Mouse (Mus musculus) stomach, embryonic 16.5 days (tissue): ENCODE results near the gene Cd300ld4. TPM values are rescaled to one million over a fixed set of nuclear protein-coding genes. Genes with fewer than 3 reads are reported as not detected.
"Not testable (repeated sequence)": the region's sequence is repeated elsewhere in the genome, so short reads cannot be mapped to it uniquely, and the experiment has no call there.

Source experiments
- ATAC-seq: fragments of 200-750 bp; cut with Nextera tagmentation; 2 replicates; pipeline ENCODE4 v1.8.0; 2017; ENCODE audit warnings: moderate number of reproducible peaks, moderate TSS enrichment; ENCODE audit not compliant: insufficient read depth, low FRiP score
- H3K27ac ChIP-seq: fragments of 300-500 bp; sonication (generic); 2 replicates; pipeline ENCODE4 v1.5.1; 2014; ENCODE audit warnings: low read length
- H3K27me3 ChIP-seq: fragments of 300-500 bp; sonication (generic); 2 replicates; pipeline ENCODE4 v1.6.1; 2014; ENCODE audit warnings: low read length, control low read depth, mixed read lengths; ENCODE audit not compliant: control insufficient read depth, insufficient read depth
- H3K36me3 ChIP-seq: fragments of 300-500 bp; sonication (generic); 2 replicates; pipeline ENCODE4 v1.6.1; 2014; ENCODE audit warnings: low read length; ENCODE audit not compliant: control insufficient read depth, insufficient read depth
- H3K4me1 ChIP-seq: fragments of 300-500 bp; sonication (generic); 2 replicates; pipeline ENCODE4 v1.6.1; 2014; ENCODE audit warnings: low read length, control low read depth, mixed read lengths; ENCODE audit not compliant: control insufficient read depth, insufficient read depth
- H3K4me2 ChIP-seq: fragments of 300-500 bp; sonication (generic); 2 replicates; pipeline ENCODE4 v1.6.1; 2014; ENCODE audit warnings: low read depth, low read length, mixed read lengths
- H3K4me3 ChIP-seq: fragments of 300-500 bp; sonication (generic); replicated peaks from 2 replicates; pipeline ENCODE4 v1.5.1; 2014; ENCODE audit warnings: mild to moderate bottlenecking, low read length
- H3K9ac ChIP-seq: fragments of 300-500 bp; sonication (generic); 2 replicates; pipeline ENCODE4 v1.6.1; 2014; ENCODE audit warnings: low read length
- H3K9me3 ChIP-seq: fragments of 300-500 bp; sonication (generic); replicated peaks from 2 replicates; pipeline ENCODE4 v1.6.1; 2016; ENCODE audit warnings: low read length, control low read depth; ENCODE audit not compliant: control insufficient read depth
- WGBS: fragments of 180-500 bp; shearing (Covaris S2); extraction: QIAGEN DNeasy Blood & Tissue Kit; methylation state at CpG from one replicate; pipeline ENCODE4 v1.1.7; 2014; 5-methylcytosine and 5-hydroxymethylcytosine counted together
- polyA plus RNA-seq: library from polyadenylated mRNA; unstranded; fragments of >200 nt; fragmentation: Nextera tagmentation; extraction: Ambion mirVana; gene quantifications from 2 replicates; pipeline ENCODE4 v1.2.1, GENCODE M21; 2015

Cd300ld4 gene
- polyA plus RNA-seq, 1 experiment from 2014 or later: not detected

DNA sequence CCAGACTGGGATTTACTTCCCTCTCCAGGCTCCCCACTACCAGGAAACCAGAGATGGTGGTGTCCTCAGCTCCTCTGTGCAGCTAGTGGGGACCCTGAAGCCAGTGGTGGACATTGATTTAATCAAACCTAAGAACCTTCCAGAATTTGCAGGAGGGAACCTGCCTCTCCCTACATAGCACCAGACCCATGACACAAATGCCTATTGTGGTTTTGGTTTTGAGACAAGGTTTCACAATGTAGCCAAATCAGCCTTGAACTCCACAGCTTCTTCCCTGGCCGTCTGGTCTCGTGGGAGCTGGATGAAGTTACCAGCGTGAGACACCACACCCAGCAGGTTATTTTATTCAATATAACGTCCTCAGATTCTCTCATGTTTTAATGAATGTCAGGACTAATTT lies 31.9 kb upstream of the Cd300ld4 start:
- H3K27me3 ChIP-seq: no peaks in the 10 kb centered on the region
- no peak overlapping the region for H3K9ac ChIP-seq
- no peak for ATAC-seq
- 76% methylated on average over 4 of the region's 4 CpGs for WGBS
- no peak overlapping the region for H3K4me3 ChIP-seq
- no peaks in the 10 kb centered on the region for H3K9me3 ChIP-seq
- no peaks in the 10 kb centered on the region for H3K36me3 ChIP-seq
- H3K4me1 ChIP-seq: no peaks in the 10 kb centered on the region
- H3K27ac ChIP-seq: no peak overlapping the region
- H3K4me2 ChIP-seq: no peak overlapping the region

- Histone ChIP-seq H3K27me3 (no peaks in the 10 kb centered on the region), H3K27ac (no peak overlapping the region), H3K9ac (no peak overlapping the region), H3K36me3 (no peaks in the 10 kb centered on the region), H3K4me1 (no peaks in the 10 kb centered on the region), H3K4me3 (no peak overlapping the region), H3K9me3 (no peaks in the 10 kb centered on the region), H3K4me2 (no peak overlapping the region)
- ATAC-seq: no peak
These were observed 27.7 kb upstream of the Cd300ld4 start for GRCm38 (mm10) chr11:115054537-115054936.

DNA sequence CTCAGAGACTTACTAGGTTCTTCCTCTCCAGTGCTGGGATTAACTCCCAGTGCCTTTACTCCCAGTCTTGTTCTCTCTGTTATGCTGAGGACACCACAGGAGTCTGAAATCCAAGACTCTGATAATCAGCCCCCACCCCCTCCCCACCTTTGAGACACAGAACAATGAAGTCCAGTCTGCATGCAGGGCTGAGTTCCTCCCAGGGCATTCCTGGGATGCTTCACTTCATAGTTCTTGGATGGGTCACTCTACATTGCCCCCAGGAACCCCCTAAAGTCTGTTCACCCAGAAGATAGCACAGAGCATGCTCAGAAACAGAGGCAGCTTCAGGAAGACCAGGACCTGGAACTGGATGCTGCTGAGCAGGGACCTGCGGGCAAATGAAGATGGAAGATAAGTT lies 26.2 kb upstream of the Cd300ld4 start:
- H3K27ac ChIP-seq: no peak overlapping the region
- no peaks in the 10 kb centered on the region for H3K27me3 ChIP-seq
- no peaks in the 10 kb centered on the region for H3K4me1 ChIP-seq
- H3K9me3 ChIP-seq: no peaks in the 10 kb centered on the region
- no peak overlapping the region for H3K4me2 ChIP-seq
- WGBS: 92% methylated on average over 1 of the region's 1 CpGs
- no peaks in the 10 kb centered on the region for H3K36me3 ChIP-seq
- H3K9ac ChIP-seq: no peak overlapping the region
- no peak overlapping the region for H3K4me3 ChIP-seq
- no peak for ATAC-seq

GRCm38 (mm10) chr11:115052206-115052605 lies 25.4 kb upstream of the Cd300ld4 start:
- H3K4me3 ChIP-seq: no peak overlapping the region
- H3K9ac ChIP-seq: no peak overlapping the region
- H3K36me3 ChIP-seq: no peaks in the 10 kb centered on the region
- no peak for ATAC-seq
- H3K4me1 ChIP-seq: no peaks in the 10 kb centered on the region
- no peaks in the 10 kb centered on the region for H3K27me3 ChIP-seq
- H3K27ac ChIP-seq: no peak overlapping the region
- H3K4me2 ChIP-seq: no peak overlapping the region
- WGBS: 3% methylated on average over 9 of the region's 9 CpGs
- no peaks in the 10 kb centered on the region for H3K9me3 ChIP-seq

DNA sequence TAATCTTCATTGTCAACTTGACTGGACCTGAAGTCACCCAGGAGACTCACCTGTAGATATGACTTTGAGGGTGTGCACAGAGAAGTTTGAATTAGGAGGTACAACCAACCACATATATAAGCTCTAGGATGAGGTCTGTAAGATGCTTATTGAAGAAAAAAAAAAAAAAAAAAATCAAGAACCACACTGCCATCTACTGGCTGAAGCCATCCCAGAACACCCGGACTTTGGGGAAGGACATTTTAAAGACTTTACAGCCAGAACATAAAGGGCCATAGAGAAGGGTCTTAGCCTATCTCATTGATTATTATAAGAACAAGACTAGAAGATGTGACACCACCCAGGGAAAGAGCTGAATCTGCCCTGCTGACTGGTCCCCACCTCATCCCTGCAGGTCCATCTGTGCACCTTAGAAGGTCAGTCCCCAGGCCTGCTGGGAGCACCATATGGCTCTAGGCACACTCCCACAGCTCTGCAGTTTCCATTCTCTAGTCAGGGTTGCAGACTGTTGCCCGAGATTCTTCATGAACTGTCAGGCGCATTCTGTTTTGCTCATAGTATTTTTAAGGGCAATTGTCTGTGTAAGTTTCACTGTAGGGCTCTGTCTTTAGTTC lies 22.6 kb upstream of the Cd300ld4 start:
- Histone ChIP-seq H3K9me3 (no peaks in the 10 kb centered on the region), H3K4me3 (no peak overlapping the region), H3K4me1 (no peaks in the 10 kb centered on the region), H3K27ac (no peak overlapping the region), H3K4me2 (no peak overlapping the region), H3K36me3 (no peaks in the 10 kb centered on the region), H3K9ac (no peak overlapping the region), H3K27me3 (no peaks in the 10 kb centered on the region)
- ATAC-seq: no peak
- WGBS: 49% methylated on average over 3 of the region's 3 CpGs

DNA sequence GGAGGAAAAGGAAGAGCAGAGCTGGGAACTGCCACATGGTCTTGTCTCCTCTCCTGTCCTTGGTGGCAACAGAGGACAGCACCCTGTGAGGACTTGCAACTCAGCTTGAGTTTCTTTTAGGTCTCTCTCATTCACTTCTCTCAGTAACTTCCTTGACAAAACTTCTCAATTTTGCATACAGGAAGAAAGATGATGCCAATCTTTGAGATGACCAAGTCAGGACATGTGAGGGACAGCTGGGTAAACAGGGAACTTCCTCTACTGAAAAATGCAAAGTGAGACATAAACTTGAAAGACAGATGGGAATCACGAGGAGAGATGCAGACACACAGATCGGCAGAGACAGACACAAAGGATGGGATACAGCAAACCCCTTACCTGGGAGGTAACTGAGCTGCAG lies 21.4 kb upstream of the Cd300ld4 start, which contains the start of gene Cd300ld3:
Gene Cd300ld3, minus strand, starts transcription at position 151 of the 400 bp plus-strand sequence.
- ATAC-seq: no peak

GRCm38 (mm10) chr11:115037669-115038068 lies 10.9 kb upstream of the Cd300ld4 start, which contains the start of gene Cd300ld5:
Gene Cd300ld5 (minus strand): TSS chr11:115037769.
- H3K4me1 ChIP-seq, H3K9ac ChIP-seq, H3K4me2 ChIP-seq, ATAC-seq, H3K9me3 ChIP-seq, H3K36me3 ChIP-seq, H3K27me3 ChIP-seq, H3K4me3 ChIP-seq, H3K27ac ChIP-seq: not testable (repeated sequence)
- WGBS: no CpG with 5 or more reads among the region's 6 CpGs

More for the DNA sequence above, 21.4 kb upstream of the Cd300ld4 start, which contains the start of gene Cd300ld3:
- Histone ChIP-seq H3K27ac (no peak within 1 kb of the TSS), H3K36me3 (no peaks in the 10 kb centered on the region), H3K4me2 (no peak within 1 kb of the TSS), H3K4me1 (no peaks in the 10 kb centered on the region), H3K4me3 (no peak within 1 kb of the TSS), H3K9ac (no peak within 1 kb of the TSS), H3K9me3 (no peaks in the 10 kb centered on the region), H3K27me3 (no peaks in the 10 kb centered on the region)
- 71% methylated on average over 2 of the region's 2 CpGs for WGBS

DNA sequence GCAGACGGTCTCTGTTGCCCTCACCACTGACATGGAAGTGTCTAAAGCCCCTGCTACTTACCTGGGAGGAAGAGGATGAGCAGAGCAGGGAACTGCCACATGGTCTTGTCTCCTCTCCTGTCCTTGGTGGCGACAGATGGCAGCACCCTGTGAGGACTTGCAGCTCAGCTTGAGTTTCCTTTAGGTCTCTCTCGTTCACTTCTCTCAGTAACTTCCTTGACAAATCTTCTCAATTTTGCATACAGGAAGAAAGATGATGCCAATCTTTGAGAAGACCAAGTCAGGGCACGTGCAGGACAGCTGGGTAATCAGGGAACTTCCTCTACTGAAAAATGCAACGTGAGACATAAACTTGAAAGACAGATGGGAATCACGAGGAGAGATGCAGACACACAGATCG lies 10.7 kb downstream of the Cd300ld4 start, which contains the start of gene Cd300ld2:
Gene Cd300ld2, minus strand, starts transcription at position 101 of the 400 bp plus-strand sequence.
- not testable (repeated sequence) for H3K4me1 ChIP-seq, H3K4me3 ChIP-seq, H3K4me2 ChIP-seq, H3K27me3 ChIP-seq, ATAC-seq, H3K9ac ChIP-seq, H3K36me3 ChIP-seq, H3K9me3 ChIP-seq, H3K27ac ChIP-seq
- no CpG with 5 or more reads among the region's 7 CpGs for WGBS

- H3K36me3 ChIP-seq: no peaks in the 10 kb centered on the region
- WGBS: 78% methylated on average over 5 of the region's 5 CpGs
- H3K9me3 ChIP-seq: no peaks in the 10 kb centered on the region
- H3K9ac ChIP-seq: no peak overlapping the region
- no peaks in the 10 kb centered on the region for H3K4me1 ChIP-seq
- H3K27ac ChIP-seq: 0 out of 2 replicates have a peak overlapping the region, but pooled peaks have one; percentile 42
- no peak overlapping the region for H3K4me3 ChIP-seq
- H3K4me2 ChIP-seq: no peak overlapping the region
- H3K27me3 ChIP-seq: no peaks in the 10 kb centered on the region
- no peak for ATAC-seq
These were observed 22.7 kb downstream of the Cd300ld4 start for GRCm38 (mm10) chr11:115004070-115004469.
